Mouse (Mus musculus) forebrain, embryonic 12.5 days (tissue): ENCODE data around the gene Tbx10. TPM values are rescaled to one million over a fixed set of nuclear protein-coding genes. Genes with fewer than 3 reads are reported as not detected.
"Not testable (repeated sequence)": the region's sequence is repeated elsewhere in the genome, so short reads cannot be mapped to it uniquely, and the experiment has no call there.

ENCODE experiments used
- ATAC-seq: fragments of 200-750 bp; cut with Nextera tagmentation; 2 replicates; pipeline ENCODE4 v1.8.0; 2017; ENCODE audit warnings: moderate TSS enrichment; ENCODE audit not compliant: low FRiP score
- H3K27ac ChIP-seq: fragments of 300-500 bp; sonication (generic); 2 replicates; pipeline ENCODE4 v1.5.1; 2016; ENCODE audit warnings: mild to moderate bottlenecking
- H3K27me3 ChIP-seq: fragments of 300-500 bp; sonication (generic); 2 replicates; pipeline ENCODE4 v1.6.1; 2016; ENCODE audit warnings: mild to moderate bottlenecking
- H3K36me3 ChIP-seq: fragments of 300-500 bp; sonication (generic); replicated peaks from 2 replicates; pipeline ENCODE4 v1.6.1; 2016; ENCODE audit warnings: mild to moderate bottlenecking
- H3K4me1 ChIP-seq: fragments of 300-500 bp; sonication (generic); 2 replicates; pipeline ENCODE4 v1.6.1; 2016
- H3K4me2 ChIP-seq: fragments of 300-500 bp; sonication (generic); 2 replicates; pipeline ENCODE4 v1.6.1; 2016; ENCODE audit warnings: mild to moderate bottlenecking, moderate library complexity
- H3K4me3 ChIP-seq: fragments of 300-500 bp; sonication (generic); replicated peaks from 2 replicates; pipeline ENCODE4 v1.5.1; 2016; ENCODE audit warnings: mild to moderate bottlenecking
- H3K9ac ChIP-seq: fragments of 300-500 bp; sonication (generic); 2 replicates; pipeline ENCODE4 v1.6.1; 2016; ENCODE audit warnings: mild to moderate bottlenecking
- H3K9me3 ChIP-seq: fragments of 300-500 bp; sonication (generic); 2 replicates; pipeline ENCODE4 v1.6.1; 2016
- WGBS: fragments of 180-500 bp; shearing (Covaris S2); methylation state at CpG from one replicate; pipeline ENCODE4 v1.1.7; 2016; 5-methylcytosine and 5-hydroxymethylcytosine counted together
- polyA plus RNA-seq: library from polyadenylated mRNA; unstranded; fragments of >200 nt; fragmentation: Nextera tagmentation; extraction: Ambion mirVana; gene quantifications from 2 replicates; pipeline ENCODE4 v1.2.1, GENCODE M21; 2016

The Tbx10 gene
- polyA plus RNA-seq, 1 experiment from 2014 or later, result not detected

GRCm38 (mm10) chr19:3958470-3958869 is 34.1 kb upstream of the Tbx10 start, which contains the start of gene Aldh3b3:
TSS of gene Aldh3b3 (plus strand) at chr19:3958645.
- H3K9me3 ChIP-seq, result no peaks in the 10 kb centered on the region
- H3K9ac ChIP-seq, result no peak within 1 kb of the TSS
- no peaks in the 10 kb centered on the region for H3K4me1 ChIP-seq
- ATAC-seq, result no peak
- no peak within 1 kb of the TSS for H3K4me2 ChIP-seq
- no peak within 1 kb of the TSS for H3K4me3 ChIP-seq
- 0 out of 2 replicates have a peak, but pooled peaks cover 4% of the 10 kb centered on the region for H3K27me3 ChIP-seq
- no peak within 1 kb of the TSS for H3K27ac ChIP-seq
- 89% methylated on average over 4 of the region's 4 CpGs for WGBS
- H3K36me3 ChIP-seq, result no peaks in the 10 kb centered on the region

- H3K4me3 ChIP-seq, result no peak overlapping the region
- no peak overlapping the region for H3K4me2 ChIP-seq
- ATAC-seq, result no peak
- H3K27me3 ChIP-seq, result 0 out of 2 replicates have a peak, but pooled peaks cover 4% of the 10 kb centered on the region
- no peak overlapping the region for H3K9ac ChIP-seq
- H3K27ac ChIP-seq, result no peak overlapping the region
- no peaks in the 10 kb centered on the region for H3K4me1 ChIP-seq
- no peaks in the 10 kb centered on the region for H3K9me3 ChIP-seq
- no peaks in the 10 kb centered on the region for H3K36me3 ChIP-seq
These were observed 33.5 kb upstream of the Tbx10 start for GRCm38 (mm10) chr19:3959030-3959429.

- no peak overlapping the region for H3K4me3 ChIP-seq
- no peaks in the 10 kb centered on the region for H3K9me3 ChIP-seq
- H3K27ac ChIP-seq, result no peak overlapping the region
- H3K27me3 ChIP-seq, result no peaks in the 10 kb centered on the region
- H3K4me1 ChIP-seq, result no peaks in the 10 kb centered on the region
- H3K9ac ChIP-seq, result no peak overlapping the region
- WGBS, result 91% methylated on average over 5 of the region's 5 CpGs
- no peak overlapping the region for H3K4me2 ChIP-seq
- no peak for ATAC-seq
- H3K36me3 ChIP-seq, result no peaks in the 10 kb centered on the region
These were observed 32.3 kb upstream of the Tbx10 start for GRCm38 (mm10) chr19:3960211-3960610.

GRCm38 (mm10) chr19:3961805-3962204 is 30.7 kb upstream of the Tbx10 start:
- H3K36me3 ChIP-seq, H3K4me2 ChIP-seq, H3K9ac ChIP-seq, H3K27ac ChIP-seq, H3K4me3 ChIP-seq, ATAC-seq, H3K4me1 ChIP-seq, H3K27me3 ChIP-seq, H3K9me3 ChIP-seq: not testable (repeated sequence)
- WGBS, result 86% methylated on average over 6 of the region's 6 CpGs

GRCm38 (mm10) chr19:3962469-3962868 is 30.1 kb upstream of the Tbx10 start:
- ATAC-seq, result no peak
- no peaks in the 10 kb centered on the region for H3K36me3 ChIP-seq
- H3K4me1 ChIP-seq, result no peaks in the 10 kb centered on the region
- no peak overlapping the region for H3K9ac ChIP-seq
- H3K4me2 ChIP-seq, result no peak overlapping the region
- H3K27me3 ChIP-seq, result no peaks in the 10 kb centered on the region
- 14% methylated on average over 2 of the region's 2 CpGs for WGBS
- no peak overlapping the region for H3K27ac ChIP-seq
- no peak overlapping the region for H3K4me3 ChIP-seq
- no peaks in the 10 kb centered on the region for H3K9me3 ChIP-seq

GRCm38 (mm10) chr19:3964030-3964429 is 28.5 kb upstream of the Tbx10 start:
- H3K9ac ChIP-seq, result no peak overlapping the region
- H3K4me3 ChIP-seq, result no peak overlapping the region
- no peak overlapping the region for H3K4me2 ChIP-seq
- H3K27me3 ChIP-seq, result no peaks in the 10 kb centered on the region
- no peak for ATAC-seq
- 76% methylated on average over 4 of the region's 4 CpGs for WGBS
- H3K9me3 ChIP-seq, result no peaks in the 10 kb centered on the region
- no peaks in the 10 kb centered on the region for H3K36me3 ChIP-seq
- H3K4me1 ChIP-seq, result no peaks in the 10 kb centered on the region
- no peak overlapping the region for H3K27ac ChIP-seq

GRCm38 (mm10) chr19:3966330-3967075 is 26.0 kb upstream of the Tbx10 start:
- Histone ChIP-seq H3K4me1 (no peaks in the 10 kb centered on the region), H3K27ac (no peak overlapping the region), H3K36me3 (no peaks in the 10 kb centered on the region), H3K9me3 (no peaks in the 10 kb centered on the region), H3K9ac (no peak overlapping the region), H3K27me3 (no peaks in the 10 kb centered on the region), H3K4me2 (no peak overlapping the region), H3K4me3 (no peak overlapping the region)
- no peak for ATAC-seq
- WGBS, result 65% methylated on average over 11 of the region's 11 CpGs

- no peak for ATAC-seq
- H3K9me3 ChIP-seq, result no peaks in the 10 kb centered on the region
- no peak overlapping the region for H3K27ac ChIP-seq
- no peaks in the 10 kb centered on the region for H3K36me3 ChIP-seq
- no peaks in the 10 kb centered on the region for H3K4me1 ChIP-seq
- H3K27me3 ChIP-seq, result no peaks in the 10 kb centered on the region
- H3K9ac ChIP-seq, result no peak overlapping the region
- H3K4me2 ChIP-seq, result no peak overlapping the region
- no peak overlapping the region for H3K4me3 ChIP-seq
- 70% methylated on average over 3 of the region's 3 CpGs for WGBS
These were observed 25.3 kb upstream of the Tbx10 start for GRCm38 (mm10) chr19:3967258-3967657.

GRCm38 (mm10) chr19:3972229-3972628 is 20.3 kb upstream of the Tbx10 start, which contains the start of gene Aldh3b2:
TSS of gene Aldh3b2 (plus strand) at chr19:3972328.
- 60% methylated on average over 9 of the region's 9 CpGs for WGBS
- Histone ChIP-seq H3K27ac (no peak within 1 kb of the TSS), H3K4me3 (no peak within 1 kb of the TSS), H3K9me3 (no peaks in the 10 kb centered on the region), H3K4me2 (no peak within 1 kb of the TSS), H3K4me1 (no peaks in the 10 kb centered on the region), H3K36me3 (no peaks in the 10 kb centered on the region), H3K9ac (no peak within 1 kb of the TSS), H3K27me3 (no peaks in the 10 kb centered on the region)
- ATAC-seq, result no peak

GRCm38 (mm10) chr19:3974608-3975007 is 17.9 kb upstream of the Tbx10 start:
- H3K9ac ChIP-seq, H3K27me3 ChIP-seq: not testable (repeated sequence)
- 87% methylated on average over 6 of the region's 6 CpGs for WGBS

GRCm38 (mm10) chr19:3975866-3976265 is 16.7 kb upstream of the Tbx10 start:
- no peaks in the 10 kb centered on the region for H3K27me3 ChIP-seq
- H3K4me2 ChIP-seq, result no peak overlapping the region
- no peak overlapping the region for H3K27ac ChIP-seq
- H3K4me1 ChIP-seq, result no peaks in the 10 kb centered on the region
- 91% methylated on average over 2 of the region's 2 CpGs for WGBS
- H3K9me3 ChIP-seq, result no peaks in the 10 kb centered on the region
- no peaks in the 10 kb centered on the region for H3K36me3 ChIP-seq
- no peak overlapping the region for H3K4me3 ChIP-seq
- no peak for ATAC-seq
- no peak overlapping the region for H3K9ac ChIP-seq

More at GRCm38 (mm10) chr19:3974608-3975007, 17.9 kb upstream of the Tbx10 start:
- not testable (repeated sequence) for H3K27ac ChIP-seq, H3K4me1 ChIP-seq, H3K9me3 ChIP-seq, H3K4me2 ChIP-seq, ATAC-seq, H3K4me3 ChIP-seq, H3K36me3 ChIP-seq

- Histone ChIP-seq H3K36me3 (no peaks in the 10 kb centered on the region), H3K9me3 (no peaks in the 10 kb centered on the region), H3K4me2 (no peak overlapping the region), H3K4me3 (no peak overlapping the region), H3K9ac (no peak overlapping the region), H3K27ac (no peak overlapping the region), H3K4me1 (peaks cover 14% of the 10 kb centered on the region), H3K27me3 (no peaks in the 10 kb centered on the region)
- 16% methylated on average over 4 of the region's 4 CpGs for WGBS
- ATAC-seq, result peak; percentile 68
These were observed 12.2 kb upstream of the Tbx10 start for GRCm38 (mm10) chr19:3980309-3980708.

- Histone ChIP-seq H3K27me3 (no peaks in the 10 kb centered on the region), H3K4me3 (no peak overlapping the region), H3K27ac (no peak overlapping the region), H3K4me2 (no peak overlapping the region), H3K36me3 (no peaks in the 10 kb centered on the region), H3K4me1 (peaks cover 17% of the 10 kb centered on the region), H3K9me3 (no peaks in the 10 kb centered on the region), H3K9ac (no peak overlapping the region)
- ATAC-seq, result no peak
- 79% methylated on average over 9 of the region's 9 CpGs for WGBS
These were observed 11.6 kb upstream of the Tbx10 start for GRCm38 (mm10) chr19:3980917-3981316.
